Mouse (Mus musculus) bone marrow, adult 2 months (tissue): ENCODE measurements around the gene Wdr1. TPM values are rescaled to one million over a fixed set of nuclear protein-coding genes. Genes with fewer than 3 reads are reported as not detected.

ENCODE experiments used
- H3K27ac ChIP-seq: fragments of 200-500 bp; 2 replicates; pipeline ENCODE4 v1.5.1; 2012; ENCODE audit warnings: low read depth, mild to moderate bottlenecking, control low read depth, inconsistent platforms, low read length; ENCODE audit not compliant: control insufficient read depth, poor library complexity, insufficient read depth
- H3K4me1 ChIP-seq: fragments of 200-500 bp; 2 replicates; pipeline ENCODE4 v1.6.1; 2011; ENCODE audit warnings: low read length; ENCODE audit not compliant: control insufficient read depth, insufficient read depth
- H3K4me3 ChIP-seq: fragments of 200-500 bp; replicated peaks from 2 replicates; pipeline ENCODE3; 2011; ENCODE audit warnings: mild to moderate bottlenecking, low read depth, low read length, control low read depth; ENCODE audit not compliant: control insufficient read depth
- CTCF ChIP-seq: fragments of 200-500 bp; IDR thresholded peaks from 2 replicates; pipeline ENCODE4 v1.5.1; 2011; ENCODE audit warnings: low read length, control low read depth; ENCODE audit not compliant: control insufficient read depth, insufficient read depth
- POLR2A ChIP-seq: fragments of 200-500 bp; IDR thresholded peaks from 2 replicates; pipeline ENCODE4 v1.6.1; 2011; ENCODE audit warnings: low read depth, mild to moderate bottlenecking, control low read depth, low read length, borderline replicate concordance; ENCODE audit not compliant: control insufficient read depth
- WGBS: fragments of 180-500 bp; shearing (Covaris S2); methylation state at CpG from one replicate; pipeline ENCODE4 v1.1.7; 2018; 5-methylcytosine and 5-hydroxymethylcytosine counted together
- polyA plus RNA-seq: library from polyadenylated mRNA; stranded (reverse); fragments of >200 nt; gene quantifications from 2 replicates; pipeline ENCODE4 v1.2.4, GENCODE M21; 2011; ENCODE audit warnings: low replicate concordance; ENCODE audit not compliant: missing spikeins, insufficient read depth, insufficient read length

The Wdr1 gene
- polyA plus RNA-seq, 1 experiment: 107 TPM

- Histone ChIP-seq H3K4me3 (no peak overlapping the region), H3K4me1 (no peaks in the 10 kb centered on the region), H3K27ac (no peak overlapping the region)
- WGBS: 81% methylated on average over 1 of the region's 1 CpGs
- TF ChIP-seq POLR2A (no peak), CTCF (no peak)
Measured at GRCm38 (mm10) chr5:38540898-38541297, 22.1 kb downstream of the Wdr1 start.

DNA sequence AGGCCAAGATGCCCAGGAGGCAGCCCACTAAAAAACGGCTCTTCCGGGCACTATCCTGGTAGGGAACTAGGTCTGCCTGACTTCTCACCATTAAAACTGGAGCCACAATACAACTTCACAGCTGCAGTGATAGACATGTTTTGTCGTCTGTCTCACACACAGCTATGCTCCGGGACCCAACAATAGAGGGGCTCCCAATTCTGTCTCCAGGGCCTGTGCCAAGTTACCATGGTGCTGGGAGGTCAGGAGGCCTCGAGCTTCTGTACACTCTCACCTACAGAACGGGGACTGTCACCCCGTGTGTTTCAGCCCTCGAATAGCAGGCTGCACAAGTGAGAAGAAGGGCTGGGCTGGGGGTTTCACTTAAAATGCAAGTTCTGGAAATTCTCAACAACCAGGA, 24.5 kb downstream of the Wdr1 start:
- TF ChIP-seq CTCF (no peak), POLR2A (no peak)
- H3K4me3 ChIP-seq: no peak overlapping the region
- no peaks in the 10 kb centered on the region for H3K4me1 ChIP-seq
- H3K27ac ChIP-seq: no peak overlapping the region
- WGBS: 84% methylated on average over 8 of the region's 8 CpGs

GRCm38 (mm10) chr5:38537845-38538244, 25.2 kb downstream of the Wdr1 start:
- H3K27ac ChIP-seq: no peak overlapping the region
- H3K4me1 ChIP-seq: no peaks in the 10 kb centered on the region
- TF ChIP-seq CTCF (no peak), POLR2A (no peak)
- WGBS: 85% methylated on average over 4 of the region's 4 CpGs
- H3K4me3 ChIP-seq: no peak overlapping the region

GRCm38 (mm10) chr5:38536822-38537221, 26.2 kb downstream of the Wdr1 start:
- WGBS: 89% methylated on average over 3 of the region's 3 CpGs

GRCm38 (mm10) chr5:38532084-38532483, 30.9 kb downstream of the Wdr1 start:
- TF ChIP-seq POLR2A (no peak), CTCF (no peak)
- no peak overlapping the region for H3K4me3 ChIP-seq
- WGBS: 80% methylated on average over 4 of the region's 4 CpGs
- H3K4me1 ChIP-seq: no peaks in the 10 kb centered on the region
- H3K27ac ChIP-seq: no peak overlapping the region

More at GRCm38 (mm10) chr5:38536822-38537221, 26.2 kb downstream of the Wdr1 start:
- Histone ChIP-seq H3K27ac (no peak overlapping the region), H3K4me3 (no peak overlapping the region), H3K4me1 (no peaks in the 10 kb centered on the region)
- TF ChIP-seq CTCF (no peak), POLR2A (no peak)

- TF ChIP-seq POLR2A: no peak
- peak; percentile 20; the same call in 1 of the 2 replicates for TF ChIP-seq CTCF
- H3K27ac ChIP-seq: no peak overlapping the region
- whole genome bisulfite sequencing: 75% methylated on average over 6 of the region's 6 CpGs
- no peak overlapping the region for H3K4me3 ChIP-seq
- H3K4me1 ChIP-seq: no peaks in the 10 kb centered on the region
Measured at GRCm38 (mm10) chr5:38529724-38530428, 33.1 kb downstream of the Wdr1 start.

- WGBS: 85% methylated on average over 5 of the region's 5 CpGs
- H3K4me1 ChIP-seq: no peaks in the 10 kb centered on the region; the same call in 1 of the 2 replicates
- H3K4me3 ChIP-seq: no peak overlapping the region
- TF ChIP-seq POLR2A (no peak), CTCF (no peak)
- no peak overlapping the region for H3K27ac ChIP-seq
Measured at GRCm38 (mm10) chr5:38522977-38523376, 40.0 kb downstream of the Wdr1 start.

DNA sequence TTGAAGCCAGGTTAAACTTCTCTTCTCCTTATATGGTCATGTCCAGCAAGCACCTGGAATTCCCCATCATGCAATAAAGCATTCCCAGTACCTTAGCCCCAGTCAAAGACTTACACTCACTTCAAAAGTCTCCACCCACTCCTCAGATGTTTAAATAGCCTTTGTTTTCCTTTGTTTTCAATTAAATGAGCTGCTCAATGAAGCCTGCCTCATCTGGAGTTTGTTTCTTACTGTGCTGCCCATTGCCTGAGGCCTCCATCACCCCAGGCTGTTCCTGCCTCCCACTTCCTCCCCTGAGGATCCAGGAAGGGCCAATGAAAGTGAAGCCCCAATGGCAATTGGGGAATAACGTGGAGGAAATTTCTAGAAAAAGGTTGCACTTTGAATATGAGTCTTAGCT, 42.2 kb downstream of the Wdr1 start:
- TF ChIP-seq POLR2A: no peak
- no peak for TF ChIP-seq CTCF
- Histone ChIP-seq H3K4me1 (peaks cover 2% of the 10 kb centered on the region), H3K27ac (no peak overlapping the region), H3K4me3 (no peak overlapping the region)
- WGBS: 52% methylated on average over 1 of the region's 1 CpGs
